Mouse (Mus musculus) neural tube, embryonic 11.5 days (tissue): ENCODE results near the gene Aff3. TPM values are rescaled to one million over a fixed set of nuclear protein-coding genes. Genes with fewer than 3 reads are reported as not detected.

ENCODE experiments used
- ATAC-seq: fragments of 200-750 bp; cut with Nextera tagmentation; 2 replicates; pipeline ENCODE4 v1.8.0; 2017; ENCODE audit warnings: moderate number of reproducible peaks, mild to moderate bottlenecking, moderate TSS enrichment, moderate library complexity; ENCODE audit not compliant: insufficient read depth, low FRiP score, low TSS enrichment
- DNase-seq: peaks from one replicate; pipeline ENCODE4 v3.0.0-alpha.2; 2015; ENCODE audit warnings: low spot score
- H3K27ac ChIP-seq: fragments of 300-500 bp; sonication (generic); 2 replicates; pipeline ENCODE4 v1.5.1; 2014; ENCODE audit warnings: low read depth, mild to moderate bottlenecking, low read length
- H3K27me3 ChIP-seq: fragments of 300-500 bp; sonication (generic); 2 replicates; pipeline ENCODE4 v1.6.1; 2014; ENCODE audit warnings: mild to moderate bottlenecking, low read length, mixed read lengths; ENCODE audit not compliant: control insufficient read depth, insufficient read depth
- H3K36me3 ChIP-seq: fragments of 300-500 bp; sonication (generic); 2 replicates; pipeline ENCODE4 v1.6.1; 2014; ENCODE audit warnings: mild to moderate bottlenecking, low read length, moderate library complexity, mixed read lengths; ENCODE audit not compliant: control insufficient read depth, insufficient read depth
- H3K4me1 ChIP-seq: fragments of 300-500 bp; sonication (generic); 2 replicates; pipeline ENCODE4 v1.6.1; 2014; ENCODE audit warnings: low read length, mixed read lengths; ENCODE audit not compliant: control insufficient read depth, insufficient read depth
- H3K4me2 ChIP-seq: fragments of 300-500 bp; sonication (generic); 2 replicates; pipeline ENCODE4 v1.6.1; 2014; ENCODE audit warnings: low read depth, mild to moderate bottlenecking, moderate library complexity
- H3K4me3 ChIP-seq: fragments of 300-500 bp; sonication (generic); 2 replicates; pipeline ENCODE4 v1.5.1; 2014; ENCODE audit warnings: low read depth, low read length
- H3K9ac ChIP-seq: fragments of 300-500 bp; sonication (generic); 2 replicates; pipeline ENCODE4 v1.6.1; 2014; ENCODE audit warnings: mild to moderate bottlenecking, low read length
- H3K9me3 ChIP-seq: fragments of 300-500 bp; sonication (generic); 2 replicates; pipeline ENCODE4 v1.6.1; 2016; ENCODE audit warnings: low read length; ENCODE audit not compliant: control insufficient read depth
- WGBS: fragments of 180-500 bp; shearing (Covaris S2); extraction: QIAGEN DNeasy Blood & Tissue Kit; methylation state at CpG from one replicate; pipeline ENCODE4 v1.1.7; 2014; 5-methylcytosine and 5-hydroxymethylcytosine counted together
- polyA plus RNA-seq: library from polyadenylated mRNA; unstranded; fragments of >200 nt; fragmentation: Nextera tagmentation; extraction: Ambion mirVana; gene quantifications from 2 replicates; pipeline ENCODE4 v1.2.1, GENCODE M21; 2014

Aff3 gene
- polyA plus RNA-seq, 1 experiment from 2014 or later: 33.3 TPM

DNA sequence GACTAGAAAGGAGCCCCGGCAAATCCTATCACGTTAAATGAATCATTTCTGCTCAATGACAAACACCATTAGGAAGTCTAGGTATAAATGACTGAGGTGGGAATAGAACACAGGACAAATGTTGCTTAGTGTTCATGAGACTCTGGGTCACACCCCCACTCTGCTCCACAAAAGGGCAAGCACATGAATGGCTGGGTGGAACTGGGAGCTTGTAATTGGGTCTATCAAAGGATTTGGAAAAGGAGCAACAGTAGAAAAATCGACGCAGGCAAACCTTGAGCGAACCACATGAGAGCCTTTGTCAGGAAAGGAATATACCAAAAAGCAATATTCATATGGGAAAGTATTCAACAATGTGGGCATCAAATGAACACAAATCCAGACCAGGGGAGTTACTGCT lies 21.0 kb upstream of the Aff3 start:
- Histone ChIP-seq H3K36me3 (no peaks in the 10 kb centered on the region), H3K4me1 (no peaks in the 10 kb centered on the region), H3K9ac (no peak overlapping the region), H3K4me2 (no peak overlapping the region), H3K27me3 (no peaks in the 10 kb centered on the region), H3K9me3 (no peaks in the 10 kb centered on the region), H3K27ac (no peak overlapping the region), H3K4me3 (no peak overlapping the region)
- ATAC-seq (no peak), DNase-seq (no peak)
- 92% methylated on average over 5 of the region's 5 CpGs for WGBS

DNA sequence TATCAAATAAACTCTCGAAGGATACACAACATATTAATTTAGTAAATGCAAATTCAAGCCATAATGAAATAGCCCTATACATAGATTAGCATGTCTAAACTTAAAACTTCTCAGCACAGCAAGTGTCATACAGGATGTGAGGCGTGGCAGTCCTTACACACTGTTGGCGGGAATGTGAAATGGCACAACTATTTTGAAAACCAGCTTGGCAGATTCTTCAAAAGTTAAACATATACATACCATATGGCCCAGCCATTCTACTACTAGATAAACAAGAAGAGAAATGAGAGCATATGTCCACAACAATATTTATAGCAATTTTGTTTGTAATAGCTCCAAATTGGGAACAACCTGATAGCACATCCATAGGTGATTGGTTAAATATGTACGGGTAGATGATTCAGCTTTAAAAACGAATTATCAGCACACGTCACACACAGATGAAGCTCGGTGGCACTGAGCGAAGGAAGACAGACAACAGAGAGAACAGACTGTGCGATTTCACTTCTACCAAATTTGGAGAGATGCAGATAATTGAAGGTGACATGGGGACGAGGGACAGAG lies 18.5 kb upstream of the Aff3 start:
- WGBS: 91% methylated on average over 10 of the region's 10 CpGs
- ATAC-seq: no peak
- Histone ChIP-seq H3K4me1 (no peaks in the 10 kb centered on the region), H3K27me3 (no peaks in the 10 kb centered on the region), H3K4me3 (no peak overlapping the region), H3K9me3 (no peaks in the 10 kb centered on the region), H3K4me2 (no peak overlapping the region), H3K36me3 (no peaks in the 10 kb centered on the region), H3K27ac (no peak overlapping the region), H3K9ac (no peak overlapping the region)
- DNase-seq: no peak

DNA sequence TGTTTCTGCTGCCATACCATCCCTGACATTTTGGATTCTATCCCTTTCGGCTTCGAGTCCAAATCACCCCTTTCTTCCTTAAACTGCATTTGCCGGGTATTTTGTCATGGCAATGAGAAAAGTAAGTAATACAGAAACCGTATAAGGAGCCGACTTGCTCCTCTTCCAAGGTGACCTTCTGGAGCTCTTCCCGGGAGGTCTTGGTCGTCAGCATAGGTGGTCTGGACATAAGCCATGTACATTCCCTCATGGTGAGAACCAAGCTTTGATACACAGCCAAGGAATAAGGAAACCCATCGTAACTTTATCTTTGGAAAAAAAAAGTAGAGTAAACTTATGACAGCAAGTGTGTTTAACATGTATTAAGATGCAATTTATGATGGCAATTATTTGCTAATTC lies 15.1 kb upstream of the Aff3 start:
- no peak overlapping the region for H3K27ac ChIP-seq
- H3K9me3 ChIP-seq: no peaks in the 10 kb centered on the region
- H3K4me1 ChIP-seq: no peaks in the 10 kb centered on the region
- DNase-seq (no peak), ATAC-seq (no peak)
- no peak overlapping the region for H3K4me2 ChIP-seq
- H3K4me3 ChIP-seq: no peak overlapping the region
- no peaks in the 10 kb centered on the region for H3K36me3 ChIP-seq
- no peak overlapping the region for H3K9ac ChIP-seq
- no peaks in the 10 kb centered on the region for H3K27me3 ChIP-seq
- 87% methylated on average over 8 of the region's 8 CpGs for WGBS

DNA sequence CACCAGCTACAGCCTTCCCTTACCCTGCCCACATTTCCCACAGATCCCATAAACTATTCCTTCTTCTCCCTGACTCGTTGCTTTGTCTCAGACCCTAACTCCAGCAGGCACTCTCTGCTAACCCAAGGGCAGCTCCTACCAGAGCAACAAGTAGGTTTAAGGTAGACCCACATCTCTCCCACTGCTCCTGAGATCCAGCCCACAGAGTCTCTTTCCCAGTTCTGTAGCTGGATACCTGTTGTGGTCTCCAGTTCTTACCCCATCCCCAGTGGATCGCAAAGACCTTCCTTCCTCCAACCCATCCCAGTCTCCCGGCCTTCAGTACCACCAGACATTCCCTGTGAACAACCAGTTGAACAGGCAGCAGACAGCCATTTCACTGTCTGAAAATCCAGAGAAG lies 7.0 kb upstream of the Aff3 start:
- Histone ChIP-seq H3K36me3 (no peaks in the 10 kb centered on the region), H3K4me1 (no peaks in the 10 kb centered on the region), H3K27me3 (no peaks in the 10 kb centered on the region), H3K4me2 (no peak overlapping the region), H3K4me3 (no peak overlapping the region), H3K27ac (no peak overlapping the region), H3K9me3 (no peaks in the 10 kb centered on the region), H3K9ac (no peak overlapping the region)
- WGBS: 74% methylated on average over 3 of the region's 3 CpGs
- DNase-seq (no peak), ATAC-seq (no peak)

DNA sequence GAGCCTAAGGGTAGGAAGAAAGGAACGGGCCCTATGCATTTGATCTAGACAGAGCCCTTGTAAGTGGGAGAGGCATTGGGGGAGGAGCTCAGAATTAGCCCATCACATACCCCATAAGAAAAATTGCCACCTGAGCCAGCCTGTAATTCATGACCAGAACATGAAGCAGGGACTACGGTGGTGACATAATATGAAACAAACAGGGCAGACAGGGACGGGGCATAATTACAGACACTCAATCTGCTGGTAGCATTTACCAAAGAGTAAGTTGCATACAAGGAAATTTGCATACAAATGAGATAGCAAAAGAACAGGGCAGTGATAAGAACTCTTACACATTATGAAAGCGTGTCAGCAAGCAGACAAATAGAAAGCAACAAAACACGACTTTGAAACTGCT lies 6.3 kb upstream of the Aff3 start:
- 71% methylated on average over 5 of the region's 5 CpGs for WGBS
- ATAC-seq: no peak

DNA sequence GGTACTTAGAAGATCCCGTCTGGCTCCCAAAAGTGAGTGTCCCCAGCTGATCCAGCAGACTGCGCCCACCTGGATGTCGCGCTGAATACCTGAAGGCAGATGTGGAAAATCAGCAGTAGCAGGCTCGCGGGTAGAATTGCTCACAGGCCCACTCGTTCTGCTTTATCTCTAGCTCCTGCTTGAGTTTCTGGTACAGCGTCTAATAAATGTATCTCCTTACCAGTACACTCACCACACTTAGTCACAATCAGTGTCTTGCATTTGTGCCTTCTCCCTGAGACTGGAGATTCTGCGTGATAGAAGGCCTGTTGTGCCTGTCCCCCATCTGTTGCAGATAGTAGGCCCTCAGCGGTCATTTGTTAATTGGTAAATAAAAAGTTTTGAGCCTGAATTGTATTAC lies 3.6 kb upstream of the Aff3 start:
- H3K27ac ChIP-seq: no peak overlapping the region
- 87% methylated on average over 10 of the region's 10 CpGs for WGBS
- H3K4me2 ChIP-seq: no peak overlapping the region
- no peak for DNase-seq
- H3K4me1 ChIP-seq: no peaks in the 10 kb centered on the region
- no peaks in the 10 kb centered on the region for H3K36me3 ChIP-seq
- H3K27me3 ChIP-seq: no peaks in the 10 kb centered on the region
- H3K4me3 ChIP-seq: no peak overlapping the region
- no peak for ATAC-seq
- H3K9me3 ChIP-seq: no peaks in the 10 kb centered on the region
- no peak overlapping the region for H3K9ac ChIP-seq

More for the DNA sequence above, 6.3 kb upstream of the Aff3 start:
- Histone ChIP-seq H3K4me2 (no peak overlapping the region), H3K9ac (no peak overlapping the region), H3K27ac (no peak overlapping the region), H3K9me3 (no peaks in the 10 kb centered on the region), H3K27me3 (no peaks in the 10 kb centered on the region), H3K36me3 (no peaks in the 10 kb centered on the region), H3K4me1 (no peaks in the 10 kb centered on the region), H3K4me3 (no peak overlapping the region)
- no peak for DNase-seq

DNA sequence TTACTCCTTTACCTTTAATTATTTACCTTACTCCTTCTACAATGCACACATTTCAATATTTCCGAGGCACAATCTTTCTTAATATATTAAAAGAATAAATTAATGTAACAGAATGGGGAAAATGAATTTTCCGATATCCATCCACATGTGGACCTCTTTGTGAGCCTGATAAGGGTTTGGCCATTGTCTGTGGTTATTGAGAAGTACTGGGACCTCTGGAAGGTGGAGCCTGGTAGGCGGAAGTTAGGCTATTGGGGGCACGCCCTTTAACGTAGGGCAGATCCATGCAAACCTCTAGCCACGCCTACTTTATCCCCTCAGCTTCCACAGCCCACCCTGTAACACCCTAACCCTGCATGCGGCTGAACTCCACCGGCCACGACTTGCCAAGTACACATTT lies 3.1 kb upstream of the Aff3 start:
- Histone ChIP-seq H3K9me3 (no peaks in the 10 kb centered on the region), H3K4me3 (no peak overlapping the region), H3K4me1 (no peaks in the 10 kb centered on the region), H3K27me3 (no peaks in the 10 kb centered on the region), H3K36me3 (no peaks in the 10 kb centered on the region), H3K9ac (no peak overlapping the region), H3K27ac (no peak overlapping the region), H3K4me2 (no peak overlapping the region)
- ATAC-seq (no peak), DNase-seq (no peak)
- WGBS: 79% methylated on average over 9 of the region's 9 CpGs

DNA sequence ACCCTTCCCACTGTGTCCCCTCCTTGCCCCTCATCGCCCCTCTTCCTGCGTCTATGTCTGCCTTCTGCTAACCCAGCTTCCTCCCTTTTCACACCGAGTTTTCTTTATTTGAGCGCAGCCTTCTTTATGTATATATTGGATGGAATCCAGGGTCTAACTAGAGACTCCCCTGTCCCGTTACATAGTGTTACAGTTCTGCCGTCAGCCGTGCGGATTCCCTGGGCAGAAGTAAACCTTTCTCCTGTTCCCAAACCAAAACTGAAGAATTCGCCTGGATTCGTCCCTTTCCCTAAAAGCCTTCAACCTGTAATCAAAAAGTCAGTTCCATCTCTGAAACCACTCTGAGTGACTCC lies 2.0 kb upstream of the Aff3 start:
- 79% methylated on average over 10 of the region's 10 CpGs for WGBS
- no peak overlapping the region for H3K4me2 ChIP-seq
- H3K27me3 ChIP-seq: no peaks in the 10 kb centered on the region
- no peaks in the 10 kb centered on the region for H3K9me3 ChIP-seq
- ATAC-seq: no peak
- H3K4me1 ChIP-seq: no peaks in the 10 kb centered on the region
- no peak overlapping the region for H3K27ac ChIP-seq
- no peaks in the 10 kb centered on the region for H3K36me3 ChIP-seq
- H3K4me3 ChIP-seq: no peak overlapping the region
- H3K9ac ChIP-seq: no peak overlapping the region
- DNase-seq: no peak

DNA sequence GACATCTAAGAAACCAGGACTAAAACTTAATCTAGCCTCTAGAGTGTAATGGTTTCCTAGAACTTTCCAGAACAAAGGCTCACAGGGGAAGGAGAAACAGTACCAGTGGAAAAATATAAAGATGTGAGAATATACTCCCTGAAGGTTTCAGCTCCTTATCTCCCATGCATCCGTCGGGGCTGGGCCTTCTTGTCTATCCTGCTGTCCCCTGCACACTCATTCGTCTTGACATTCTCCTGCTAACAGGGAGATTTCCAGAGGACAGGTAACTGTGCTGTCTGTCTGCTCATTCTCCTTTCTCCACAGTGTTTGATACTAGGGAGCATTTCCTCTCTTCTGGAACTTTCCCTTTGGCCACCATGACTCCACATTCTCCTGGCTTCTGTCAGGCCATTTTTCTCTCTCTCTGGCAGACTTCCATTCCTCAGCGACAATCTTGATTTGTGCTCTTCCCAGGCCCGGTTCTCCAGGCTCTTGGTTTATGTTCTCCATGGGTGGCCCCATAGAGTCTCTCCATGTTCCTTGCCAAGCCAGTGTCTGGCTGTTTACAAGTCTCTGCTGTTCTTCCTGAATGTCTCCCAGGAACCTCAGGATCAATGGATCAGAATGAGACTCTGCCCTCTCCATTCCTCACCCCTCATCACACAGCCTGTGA lies 1.5 kb upstream of the Aff3 start:
- no peak for ATAC-seq
- no peak overlapping the region for H3K27ac ChIP-seq
- no peak overlapping the region for H3K4me2 ChIP-seq
- WGBS: 72% methylated on average over 5 of the region's 5 CpGs
- H3K4me3 ChIP-seq: no peak overlapping the region
- no peaks in the 10 kb centered on the region for H3K36me3 ChIP-seq
- no peaks in the 10 kb centered on the region for H3K27me3 ChIP-seq
- DNase-seq: no peak
- no peaks in the 10 kb centered on the region for H3K9me3 ChIP-seq
- no peaks in the 10 kb centered on the region for H3K4me1 ChIP-seq
- H3K9ac ChIP-seq: no peak overlapping the region
